Mouse (Mus musculus): ENCODE data around the gene Gm19426. TPM values are rescaled to one million over a fixed set of nuclear protein-coding genes. Genes with fewer than 3 reads are reported as not detected.

The Gm19426 gene
- total RNA-seq (2021) = 1 to 10 TPM; 5.4 to 6.3 TPM
- long read RNA-seq, partial matches to known transcripts = 0 of 4 reads
- long read RNA-seq, other reads (novel, unspliced or antisense) = 0 of 4 reads

DNA sequence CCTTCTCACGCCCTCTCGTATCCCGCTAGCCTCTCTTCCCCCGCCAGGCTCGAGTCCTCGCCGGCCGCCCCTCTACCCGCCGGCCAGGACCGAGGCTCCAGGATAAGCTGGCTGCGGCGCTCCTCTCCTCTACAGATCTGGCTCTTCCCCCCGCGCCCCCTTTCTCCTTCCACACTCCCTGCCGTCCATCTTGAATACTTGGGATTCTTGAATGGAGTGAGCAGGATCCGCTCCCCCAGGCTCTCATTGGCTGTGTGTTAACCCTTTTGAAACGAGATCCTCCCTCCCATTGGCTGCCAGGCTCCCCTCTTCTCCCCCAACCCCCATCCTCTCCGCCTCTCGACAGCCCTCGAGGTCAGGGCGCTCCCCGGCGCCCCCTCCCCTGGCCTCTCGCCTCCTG is at the start of gene Gm19426:
Gene Gm19426 (minus strand): TSS at position 95 of the 400 bp plus-strand sequence.
- peak; percentile 73 to 79 for DNase-seq (ENCODE audit: low spot score in 2 of 2)

DNA sequence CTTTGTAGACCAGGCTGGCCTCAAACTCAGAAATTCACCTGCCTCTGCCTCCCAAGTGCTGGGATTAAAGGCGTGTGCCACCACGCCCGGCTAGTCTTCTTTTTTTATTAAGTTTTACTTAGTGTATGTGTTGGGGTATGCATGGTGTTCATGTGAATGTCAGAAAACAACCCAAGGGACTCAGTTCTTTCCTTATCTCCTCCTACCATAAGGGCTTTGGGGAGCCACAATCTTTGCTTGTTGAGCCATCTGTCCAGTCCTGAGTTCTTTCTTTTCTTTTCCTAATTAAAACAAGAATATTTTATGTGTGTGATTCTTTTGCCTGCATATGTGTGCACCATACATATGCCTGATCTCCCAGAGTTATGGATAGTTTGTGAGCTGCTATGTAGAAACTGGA is 49.7 kb upstream of the Gm19426 start:
- no peak for DNase-seq (ENCODE audit: low spot score in 2 of 2)

- no peak for DNase-seq (ENCODE audit: low spot score in 2 of 2)
These were observed 49.1 kb upstream of the Gm19426 start for GRCm38 (mm10) chr2:84792516-84792915.

DNA sequence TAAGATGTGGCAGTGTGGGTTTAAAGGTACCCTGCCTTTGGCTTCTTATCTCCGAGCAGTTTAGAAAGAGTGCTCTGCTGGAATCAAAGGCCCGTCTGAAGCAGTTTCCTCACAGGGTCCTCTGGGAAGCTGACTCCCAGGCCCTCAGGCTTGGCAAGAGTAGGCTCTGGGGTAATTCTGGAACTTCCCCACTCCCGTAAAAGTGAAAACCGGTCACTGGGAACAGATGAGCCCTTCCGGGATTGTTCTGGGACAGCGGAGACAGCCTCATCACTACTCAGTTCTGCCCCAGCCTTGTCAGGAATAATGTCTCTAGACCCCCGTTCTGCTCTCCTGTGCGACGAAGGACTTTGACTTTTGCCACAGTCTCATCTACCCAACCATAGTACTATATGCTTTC is 47.0 kb upstream of the Gm19426 start:
- DNase-seq (ENCODE audit: low spot score in 2 of 2) = no peak

GRCm38 (mm10) chr2:84788316-84788715 is 44.9 kb upstream of the Gm19426 start:
- no peak for DNase-seq (ENCODE audit: low spot score in 2 of 2)

- no peak for DNase-seq (ENCODE audit: low spot score in 2 of 2)
These were observed 40.5 kb upstream of the Gm19426 start for GRCm38 (mm10) chr2:84783840-84784566.

DNA sequence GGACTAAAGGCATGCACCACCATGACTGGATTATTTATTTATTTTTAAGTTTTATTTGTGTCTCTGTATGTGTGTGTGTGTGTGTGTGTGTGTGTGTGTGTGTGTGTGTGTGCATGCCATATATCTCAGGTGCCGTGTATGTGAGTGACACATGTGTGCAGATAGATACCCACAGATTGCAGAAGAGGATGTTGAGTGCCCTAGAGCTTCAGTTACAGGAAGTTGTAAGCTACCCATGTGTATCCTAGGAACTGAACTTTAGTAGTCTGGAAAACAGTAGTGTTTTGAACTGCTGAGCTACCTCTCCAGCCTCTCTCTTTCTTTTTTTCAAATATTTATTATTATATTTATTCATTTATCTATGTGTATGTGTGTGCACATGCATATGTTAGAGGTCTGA is 39.9 kb upstream of the Gm19426 start:
- no peak for DNase-seq (ENCODE audit: low spot score in 2 of 2)

DNA sequence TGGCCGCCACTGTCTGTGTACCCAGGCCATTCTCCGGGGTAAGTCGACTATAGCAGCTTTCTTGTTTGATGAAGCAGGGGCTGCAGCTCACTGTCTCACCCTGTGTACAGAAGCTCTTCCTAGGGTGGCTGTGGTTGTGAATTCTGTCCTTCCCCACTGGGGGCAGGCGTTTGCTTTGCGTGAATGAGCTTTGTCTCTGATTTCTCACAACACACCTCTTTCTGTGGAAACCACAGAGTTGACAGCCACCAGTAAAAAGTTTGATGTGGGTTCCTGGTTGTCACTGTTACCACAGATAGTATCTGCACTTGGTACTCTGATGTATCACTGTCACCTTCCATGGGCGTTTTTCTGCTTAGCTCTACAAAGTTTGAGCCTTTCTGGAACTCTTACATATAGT is 35.8 kb upstream of the Gm19426 start:
- DNase-seq (ENCODE audit: low spot score in 2 of 2) = no peak

DNA sequence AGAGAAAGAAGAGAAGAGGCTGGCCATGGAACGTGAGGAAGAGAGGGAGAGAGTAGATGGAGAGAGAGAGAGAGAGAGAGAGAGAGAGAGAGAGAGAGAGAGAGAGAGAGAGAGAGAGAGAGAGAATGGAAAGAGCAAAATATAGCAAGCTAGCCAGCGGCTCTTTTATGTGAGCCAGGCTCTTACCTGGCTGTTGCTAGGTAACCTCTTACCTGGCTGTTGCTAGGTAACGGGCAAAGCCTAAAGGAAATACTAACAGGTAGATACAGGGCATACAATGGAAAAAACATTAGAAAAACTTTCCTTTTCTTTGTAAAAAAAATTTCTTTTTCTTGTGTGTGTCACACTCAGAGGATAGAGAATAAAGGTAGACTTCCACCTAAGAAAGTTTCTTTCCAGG is 34.3 kb upstream of the Gm19426 start:
- DNase-seq (ENCODE audit: low spot score in 2 of 2) = no peak

- DNase-seq (ENCODE audit: low spot score in 2 of 2) = peak in 1 of 2 experiments; percentile 17
These were observed 32.2 kb upstream of the Gm19426 start for GRCm38 (mm10) chr2:84775665-84776064.

- no peak for DNase-seq (ENCODE audit: low spot score in 2 of 2)
These were observed 31.8 kb upstream of the Gm19426 start, which contains the start of gene Serping1 for GRCm38 (mm10) chr2:84775241-84775640. TSS of gene Serping1 (minus strand) at chr2:84775444.

- DNase-seq (ENCODE audit: low spot score in 2 of 2) = peak; percentile 17 to 32
These were observed 31.3 kb upstream of the Gm19426 start for GRCm38 (mm10) chr2:84774751-84775150.

- DNase-seq (ENCODE audit: low spot score in 2 of 2) = no peak
These were observed 29.7 kb upstream of the Gm19426 start for GRCm38 (mm10) chr2:84773195-84773594.

GRCm38 (mm10) chr2:84772454-84772853 is 29.0 kb upstream of the Gm19426 start:
- no peak for DNase-seq (ENCODE audit: low spot score in 2 of 2)

DNA sequence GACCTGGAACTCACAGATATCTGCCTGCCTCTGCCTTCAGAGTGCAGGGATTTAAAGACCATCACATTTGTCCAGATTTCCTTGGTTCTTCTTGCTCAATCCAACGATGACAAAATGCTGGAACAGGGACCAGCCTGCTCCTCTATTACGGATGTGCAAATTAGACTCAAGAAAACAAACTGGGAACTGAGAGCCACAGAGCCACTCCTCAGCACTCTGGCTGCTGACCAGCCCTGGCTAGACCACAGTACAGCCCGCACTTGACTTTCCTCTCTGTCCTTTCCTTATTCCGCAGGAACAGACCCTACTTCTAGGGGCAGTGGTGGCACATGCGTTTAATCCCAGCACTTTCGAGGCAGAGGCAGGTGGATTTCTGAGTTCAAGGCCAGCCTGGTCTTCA is 27.0 kb upstream of the Gm19426 start:
- no peak for DNase-seq (ENCODE audit: low spot score in 2 of 2)

DNA sequence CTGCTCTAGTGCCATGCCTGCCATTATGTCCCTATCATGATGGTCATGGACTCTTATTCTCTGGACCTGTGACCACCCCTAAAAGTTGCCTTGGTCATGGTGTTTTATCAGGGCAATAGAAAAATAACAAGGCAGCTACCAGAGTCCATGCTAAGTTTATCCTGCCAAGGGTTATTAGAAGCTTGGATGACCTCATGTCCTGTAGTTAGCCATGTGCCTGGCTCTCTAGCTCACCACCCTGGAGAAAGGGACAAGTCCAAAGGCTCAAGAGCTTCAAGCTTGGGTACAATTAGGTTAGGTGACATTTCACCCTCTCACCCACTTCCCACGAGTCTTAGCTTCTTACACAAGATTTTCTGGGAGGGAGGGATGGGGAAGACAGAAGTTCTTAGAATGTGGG is 19.4 kb upstream of the Gm19426 start:
- DNase-seq (ENCODE audit: low spot score in 2 of 2) = no peak

DNA sequence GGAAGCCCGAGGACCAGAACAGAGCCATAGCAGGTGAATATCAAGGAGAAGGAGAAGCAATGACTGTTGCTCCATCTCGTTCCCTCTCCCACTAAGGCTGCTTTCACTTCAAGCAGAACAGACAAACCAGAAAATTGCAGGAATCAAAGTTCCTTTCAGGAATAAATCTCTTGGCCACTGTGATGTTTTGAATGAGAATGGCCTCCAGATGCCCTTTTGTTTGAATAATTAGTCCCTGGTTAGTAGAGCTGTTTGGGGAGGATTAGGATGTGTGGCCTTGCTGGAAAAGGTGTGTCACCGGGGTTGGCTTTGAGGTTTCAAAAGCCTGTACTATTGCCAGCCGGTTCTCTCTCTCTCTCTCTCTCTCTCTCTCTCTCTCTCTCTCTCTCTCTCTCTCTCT is 18.8 kb upstream of the Gm19426 start:
- DNase-seq (ENCODE audit: low spot score in 2 of 2) = no peak

DNA sequence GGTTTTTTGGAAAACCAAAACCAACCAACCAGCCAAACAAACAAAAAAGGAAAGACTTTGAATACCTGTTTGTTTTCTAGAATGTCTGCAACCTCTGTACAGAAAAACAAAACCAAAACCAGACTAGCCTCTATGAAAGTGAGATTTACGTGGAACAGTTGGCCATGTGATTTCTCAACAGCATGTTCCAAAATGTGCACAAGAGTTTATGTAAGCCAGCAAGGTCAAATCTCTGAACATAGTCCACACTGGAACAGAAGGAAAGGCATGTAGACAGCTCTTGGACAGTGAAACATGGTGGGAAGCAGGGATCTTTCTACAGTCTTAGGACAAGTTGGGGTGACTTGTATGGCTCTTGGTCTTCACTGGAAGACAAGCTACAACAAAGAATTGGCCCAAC is 18.4 kb upstream of the Gm19426 start:
- DNase-seq (ENCODE audit: low spot score in 2 of 2) = no peak

DNA sequence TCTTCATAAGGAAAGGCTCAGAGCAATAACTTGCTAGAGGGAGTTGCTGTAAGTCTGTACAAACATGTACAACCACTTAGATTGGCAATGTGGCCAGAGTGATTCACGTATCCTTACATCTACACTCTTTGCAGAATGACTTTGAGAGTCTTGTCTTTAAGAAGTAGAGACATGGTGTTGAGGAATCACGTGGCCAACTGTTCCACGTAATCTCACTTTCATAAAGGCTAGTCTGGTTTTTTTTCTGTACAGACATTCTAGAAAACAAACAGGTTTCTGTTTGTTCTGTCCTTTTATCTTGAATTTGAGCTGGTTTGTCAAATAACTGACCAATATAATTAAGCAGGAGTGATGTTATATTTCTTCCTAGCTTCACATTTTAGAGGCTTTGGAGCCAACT is 17.9 kb upstream of the Gm19426 start:
- no peak for DNase-seq (ENCODE audit: low spot score in 2 of 2)

- no peak for DNase-seq (ENCODE audit: low spot score in 2 of 2)
These were observed 17.3 kb upstream of the Gm19426 start for GRCm38 (mm10) chr2:84760777-84761176.

GRCm38 (mm10) chr2:84758542-84759127 is 15.2 kb upstream of the Gm19426 start:
- no peak for DNase-seq (ENCODE audit: low spot score in 2 of 2)

DNA sequence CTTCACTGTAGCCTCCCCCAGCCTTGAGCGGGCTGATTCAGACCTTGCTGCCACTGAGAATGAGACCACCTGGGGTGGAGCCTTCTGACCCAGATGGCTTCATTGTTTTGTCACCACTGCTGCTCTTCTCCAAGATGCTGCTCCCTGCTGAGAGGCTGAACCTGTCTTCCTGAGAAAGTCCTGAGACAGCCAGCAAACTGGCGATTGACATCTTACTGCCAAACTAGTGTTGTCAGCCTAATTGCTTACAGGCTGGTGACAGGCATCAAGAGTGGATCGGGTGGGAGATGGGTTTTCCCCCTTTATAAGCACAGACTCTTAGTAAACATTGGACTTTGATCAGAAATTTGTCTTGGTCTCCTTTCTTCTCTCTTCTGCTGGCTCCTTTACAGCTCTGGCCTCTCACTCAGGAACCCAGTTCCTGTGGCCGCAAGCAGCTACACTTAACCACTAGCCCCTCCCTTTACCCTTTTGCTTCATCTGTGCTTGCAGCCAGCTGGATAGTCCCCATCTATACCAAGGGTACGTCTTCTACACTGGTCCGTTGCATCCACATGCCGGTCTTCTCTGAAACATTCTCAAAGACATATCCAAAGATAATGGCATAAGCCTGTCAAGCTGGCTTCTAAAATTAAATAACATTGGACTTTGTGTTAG is 13.7 kb upstream of the Gm19426 start:
- no peak for DNase-seq (ENCODE audit: low spot score in 2 of 2)
